Mouse (Mus musculus) forebrain, embryonic 10.5 days (tissue): ENCODE measurements at regions not wholly inside any gene's neighbourhood (a gene's known extent, or its start where the extent isn't known, plus 50 kb on each side); places are given as distances from the start of the nearest gene placed in this dataset.

Experiments used
- DNase-seq: peaks from one replicate; pipeline ENCODE4 v3.0.0-alpha.2; 2017; ENCODE audit warnings: low spot score; ENCODE audit errors: extremely low spot score
- H3K27ac ChIP-seq: fragments of 300-500 bp; sonication (generic); 2 replicates; pipeline ENCODE4 v1.5.1; 2016; ENCODE audit warnings: mild to moderate bottlenecking
- H3K27me3 ChIP-seq: fragments of 300-500 bp; sonication (generic); 2 replicates; pipeline ENCODE4 v1.6.1; 2016; ENCODE audit warnings: mild to moderate bottlenecking; ENCODE audit not compliant: poor library complexity, severe bottlenecking
- H3K36me3 ChIP-seq: fragments of 300-500 bp; sonication (generic); replicated peaks from 2 replicates; pipeline ENCODE4 v1.6.1; 2016; ENCODE audit warnings: mild to moderate bottlenecking, moderate library complexity
- H3K4me1 ChIP-seq: fragments of 300-500 bp; sonication (generic); 2 replicates; pipeline ENCODE4 v1.6.1; 2016
- H3K4me3 ChIP-seq: fragments of 300-500 bp; sonication (generic); 2 replicates; pipeline ENCODE4 v1.5.1; 2016; ENCODE audit warnings: mild to moderate bottlenecking, moderate library complexity
- H3K9me3 ChIP-seq: fragments of 300-500 bp; sonication (generic); 2 replicates; pipeline ENCODE4 v1.6.1; 2016; ENCODE audit warnings: mild to moderate bottlenecking, moderate library complexity
- WGBS: fragments of 180-500 bp; shearing (Covaris S2); methylation state at CpG from one replicate; pipeline ENCODE4 v1.1.7; 2016; 5-methylcytosine and 5-hydroxymethylcytosine counted together

DNA sequence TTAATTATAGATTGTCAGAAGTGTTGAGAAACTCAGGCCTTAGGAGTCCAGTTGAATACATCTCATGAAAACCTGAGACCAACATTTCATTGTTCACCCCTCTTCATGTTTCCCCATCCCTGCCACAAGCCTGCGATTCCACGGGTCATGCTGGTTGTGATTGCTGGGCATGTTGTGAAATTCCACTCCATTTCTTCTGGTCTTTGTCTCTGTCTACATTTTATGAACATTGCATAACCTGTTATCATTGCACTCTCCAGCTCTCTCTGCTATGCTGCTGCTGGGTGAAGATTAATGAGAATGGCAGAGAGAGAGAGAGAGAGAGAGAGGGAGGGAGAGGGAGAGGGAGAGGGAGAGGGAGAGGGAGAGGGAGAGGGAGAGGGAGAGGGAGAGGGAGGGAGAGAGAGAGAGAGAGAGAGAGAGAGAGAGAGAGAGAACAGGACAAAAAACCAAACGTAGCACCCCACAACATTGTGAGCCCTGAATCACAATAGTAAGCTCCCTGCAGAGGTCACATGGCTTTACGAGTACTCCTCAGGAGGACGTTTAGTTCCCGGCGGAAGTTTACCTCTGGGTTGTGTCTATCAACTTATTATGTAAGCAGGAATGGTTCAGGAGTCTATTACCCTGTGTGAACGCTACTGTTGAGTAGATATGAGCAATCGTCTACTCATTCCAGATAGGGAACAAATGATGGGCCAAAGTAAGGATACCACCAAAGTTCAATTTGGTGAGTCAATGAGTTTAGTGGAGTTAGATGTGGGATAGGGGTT is 183.5 kb upstream of the Map3k1 start:
- Histone ChIP-seq H3K4me1 (peaks cover 53% of the 10 kb centered on the region), H3K9me3 (no peaks in the 10 kb centered on the region), H3K27me3 (peaks cover 71% of the 10 kb centered on the region), H3K27ac (0 out of 2 replicates have a peak overlapping the region, but pooled peaks have one; percentile 65), H3K4me3 (no peak overlapping the region), H3K36me3 (no peaks in the 10 kb centered on the region)
- 80% methylated on average over 9 of the region's 9 CpGs for WGBS
- DNase-seq = no peak

DNA sequence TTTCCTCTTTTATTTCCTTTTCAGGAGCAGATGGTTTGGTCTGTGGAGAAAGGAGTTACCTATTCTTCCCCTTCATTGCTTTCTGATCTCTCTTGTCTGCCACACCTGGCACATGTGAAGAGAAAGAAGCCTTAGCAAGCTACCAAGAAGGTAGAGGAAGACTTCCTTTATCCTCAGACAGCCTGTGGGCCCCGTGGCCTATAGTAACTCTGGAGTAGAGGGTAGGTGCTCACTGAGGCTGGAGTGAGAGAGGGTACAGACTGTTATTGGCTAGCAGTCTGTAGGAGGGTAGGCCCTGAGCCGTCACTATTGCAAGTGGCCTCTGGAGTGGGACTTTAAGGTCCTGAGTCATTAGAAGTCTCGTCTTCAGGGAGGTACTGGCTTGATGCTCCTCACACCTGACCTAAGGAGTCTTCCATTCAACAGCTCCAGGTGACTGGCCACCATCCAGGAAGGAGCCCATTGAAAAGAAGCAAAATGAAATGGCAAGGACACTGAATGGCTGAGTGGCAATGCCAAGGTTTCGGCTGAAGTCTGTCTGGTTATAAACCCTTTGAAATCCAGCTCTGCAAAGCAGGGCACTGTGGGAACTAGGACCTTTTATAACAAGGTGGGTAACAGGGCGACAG is 186.2 kb upstream of the Map3k1 start:
- Histone ChIP-seq H3K36me3 (no peaks in the 10 kb centered on the region), H3K4me3 (no peak overlapping the region), H3K4me1 (peaks cover 52% of the 10 kb centered on the region), H3K27ac (no peak overlapping the region), H3K27me3 (peaks cover 44% of the 10 kb centered on the region), H3K9me3 (no peaks in the 10 kb centered on the region)
- DNase-seq = no peak
- WGBS = 88% methylated on average over 5 of the region's 5 CpGs

DNA sequence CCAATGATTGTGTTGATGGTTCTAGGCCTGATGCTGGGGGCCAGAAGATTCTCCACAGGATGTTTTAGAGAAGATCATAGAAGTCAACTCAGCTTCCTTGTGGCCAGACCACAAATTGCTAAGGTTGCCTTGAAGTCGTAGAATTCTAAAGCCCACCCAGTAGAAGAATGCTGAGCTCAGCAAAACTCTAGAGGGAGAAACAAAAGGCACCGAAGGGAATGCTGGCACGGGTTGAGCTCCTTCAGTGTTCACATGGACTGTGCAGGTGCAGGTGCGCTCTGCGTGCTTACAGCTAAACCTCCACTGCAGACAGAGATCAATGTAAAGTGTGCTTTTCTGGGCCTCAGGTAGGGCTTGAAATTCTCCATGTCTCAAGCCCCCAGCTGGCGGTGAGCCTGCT is 186.9 kb upstream of the Map3k1 start:
- DNase-seq = no peak
- Histone ChIP-seq H3K4me3 (no peak overlapping the region), H3K27ac (no peak overlapping the region), H3K27me3 (peaks cover 40% of the 10 kb centered on the region), H3K36me3 (no peaks in the 10 kb centered on the region), H3K4me1 (peaks cover 52% of the 10 kb centered on the region), H3K9me3 (no peaks in the 10 kb centered on the region)
- 82% methylated on average over 6 of the region's 6 CpGs for WGBS

DNA sequence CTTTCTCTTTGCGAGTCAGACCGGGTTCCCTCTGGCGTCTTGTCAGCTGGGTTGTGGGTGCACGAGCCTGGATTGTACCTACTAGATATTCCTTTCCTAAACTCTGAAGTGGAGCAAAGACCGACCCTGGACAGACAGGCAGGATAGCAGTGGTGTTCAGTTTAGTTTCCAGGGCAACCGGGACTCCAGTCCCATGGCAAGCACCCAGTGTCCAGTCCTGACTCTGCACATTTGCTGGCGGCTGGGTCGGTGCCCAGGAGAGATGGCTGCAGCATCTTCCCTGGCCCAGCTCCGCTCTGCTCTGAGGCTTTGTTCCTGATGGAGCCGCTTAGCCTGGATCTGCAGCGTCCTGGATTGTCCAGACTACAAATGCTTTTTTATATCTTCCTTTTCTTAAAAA is 188.1 kb upstream of the Map3k1 start:
- no peak for DNase-seq
- H3K36me3 ChIP-seq = no peaks in the 10 kb centered on the region
- H3K27ac ChIP-seq = peak overlapping the region; percentile 3; the same call in 1 of the 2 replicates
- 86% methylated on average over 11 of the region's 11 CpGs for WGBS
- H3K4me3 ChIP-seq = no peak overlapping the region
- peaks cover 51% of the 10 kb centered on the region for H3K4me1 ChIP-seq
- H3K9me3 ChIP-seq = no peaks in the 10 kb centered on the region
- H3K27me3 ChIP-seq = peaks cover 47% of the 10 kb centered on the region

DNA sequence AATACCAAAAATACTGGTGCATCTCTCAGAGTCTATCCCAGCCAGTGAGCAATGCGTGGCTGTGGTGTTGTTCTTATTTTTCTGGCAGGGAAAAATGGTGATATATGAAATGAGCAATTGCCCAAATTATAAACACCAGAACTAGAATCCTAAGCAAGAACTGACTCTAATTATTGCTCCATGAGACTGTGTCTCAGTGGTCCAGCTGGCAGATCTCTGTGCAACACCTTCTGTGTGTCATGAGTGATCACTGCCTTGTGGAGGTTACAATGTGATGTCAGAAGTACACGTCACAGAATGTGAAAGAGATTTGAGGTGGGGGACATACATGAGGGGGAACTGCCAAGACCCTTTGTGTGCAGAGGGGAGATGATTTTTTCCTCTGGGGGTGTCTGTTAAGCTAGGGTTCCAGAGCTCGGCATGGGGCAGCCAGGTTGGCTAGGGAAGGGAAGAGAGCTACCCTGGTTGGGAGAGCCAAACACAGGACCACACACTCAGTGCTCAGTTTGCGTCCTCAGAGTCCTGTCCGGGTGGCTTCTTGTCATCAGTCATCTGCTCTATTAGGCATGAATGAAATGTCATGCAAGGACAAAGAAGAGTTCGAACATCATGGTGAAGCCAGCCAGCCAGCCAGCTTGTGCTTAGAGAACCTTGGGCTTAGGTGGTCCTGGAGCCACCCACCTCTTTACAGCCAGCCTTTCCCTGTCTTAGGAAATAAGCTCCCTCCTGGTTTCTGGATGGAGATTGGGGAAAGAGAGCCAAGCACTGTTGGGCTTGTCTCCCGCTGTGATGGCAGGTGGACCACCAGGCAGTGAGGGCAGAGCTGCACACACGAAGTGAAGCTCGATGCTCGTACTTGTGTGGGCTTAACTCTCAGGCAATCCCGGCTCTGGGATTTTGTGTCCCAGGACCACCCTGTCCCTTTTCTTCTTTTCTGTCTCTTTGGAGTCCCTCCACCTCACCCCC is 189.5 kb upstream of the Map3k1 start:
- H3K27me3 ChIP-seq = peaks cover 35% of the 10 kb centered on the region
- no peaks in the 10 kb centered on the region for H3K9me3 ChIP-seq
- no peak overlapping the region for H3K27ac ChIP-seq
- H3K4me1 ChIP-seq = peaks cover 51% of the 10 kb centered on the region
- no peak overlapping the region for H3K4me3 ChIP-seq
- H3K36me3 ChIP-seq = no peaks in the 10 kb centered on the region
- 83% methylated on average over 11 of the region's 11 CpGs for WGBS
- no peak for DNase-seq

DNA sequence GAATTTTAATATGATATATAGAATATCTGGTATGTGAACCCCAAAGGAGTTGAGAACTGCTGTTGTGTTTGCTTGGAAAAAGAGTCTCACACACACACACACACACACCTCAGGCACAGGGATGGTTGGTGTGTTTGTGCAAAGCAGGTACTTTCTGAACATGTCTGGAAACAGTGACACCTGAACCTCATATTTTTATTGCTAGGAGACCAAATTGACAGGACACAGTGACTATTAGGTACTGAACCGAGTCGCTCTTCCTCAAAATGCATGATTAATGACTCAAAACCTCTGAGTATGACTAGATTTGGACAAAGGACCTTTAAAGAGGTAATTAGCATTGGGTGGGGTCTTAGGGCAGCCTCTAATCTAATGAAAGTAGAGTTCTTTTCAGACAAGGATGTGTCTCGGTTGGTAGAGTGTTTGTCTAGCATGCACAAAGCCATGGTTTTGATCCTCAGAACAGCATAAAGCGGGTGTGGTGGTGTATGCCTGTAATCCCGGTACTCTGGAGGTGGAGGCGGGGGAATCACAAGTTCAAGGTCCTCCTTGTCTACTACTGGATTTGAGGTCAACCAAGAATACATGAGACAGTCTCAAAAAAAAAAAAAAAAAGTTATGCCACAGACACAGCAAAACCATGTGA is 191.0 kb upstream of the Map3k1 start:
- peaks cover 51% of the 10 kb centered on the region for H3K4me1 ChIP-seq
- no peaks in the 10 kb centered on the region for H3K36me3 ChIP-seq
- H3K27ac ChIP-seq = no peak overlapping the region
- 87% methylated on average over 6 of the region's 6 CpGs for WGBS
- H3K9me3 ChIP-seq = no peaks in the 10 kb centered on the region
- DNase-seq = no peak
- H3K27me3 ChIP-seq = peaks cover 21% of the 10 kb centered on the region
- no peak overlapping the region for H3K4me3 ChIP-seq

DNA sequence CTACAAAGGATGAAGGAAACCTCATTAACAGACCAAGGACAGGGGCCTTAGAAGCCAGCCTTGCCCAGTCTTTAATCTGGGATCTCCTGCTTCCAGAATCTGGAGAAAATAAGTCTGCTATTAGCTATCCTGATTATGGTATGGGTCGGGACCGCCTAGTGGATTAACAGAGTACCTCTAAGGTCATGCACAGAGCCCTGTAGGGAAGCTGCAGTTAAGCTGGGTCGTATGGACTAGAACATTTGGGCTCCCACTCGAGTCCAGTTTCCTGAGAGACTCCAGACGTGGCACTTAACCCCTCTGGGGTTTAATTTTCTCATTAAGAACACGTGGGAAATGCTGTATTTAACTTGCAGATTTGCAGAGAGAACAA is 191.5 kb upstream of the Map3k1 start:
- Histone ChIP-seq H3K4me1 (peaks cover 47% of the 10 kb centered on the region), H3K36me3 (no peaks in the 10 kb centered on the region), H3K4me3 (no peak overlapping the region), H3K27ac (peak overlapping the region; percentile 71), H3K27me3 (peaks cover 16% of the 10 kb centered on the region), H3K9me3 (no peaks in the 10 kb centered on the region)
- DNase-seq = no peak
- WGBS = 60% methylated on average over 6 of the region's 6 CpGs

DNA sequence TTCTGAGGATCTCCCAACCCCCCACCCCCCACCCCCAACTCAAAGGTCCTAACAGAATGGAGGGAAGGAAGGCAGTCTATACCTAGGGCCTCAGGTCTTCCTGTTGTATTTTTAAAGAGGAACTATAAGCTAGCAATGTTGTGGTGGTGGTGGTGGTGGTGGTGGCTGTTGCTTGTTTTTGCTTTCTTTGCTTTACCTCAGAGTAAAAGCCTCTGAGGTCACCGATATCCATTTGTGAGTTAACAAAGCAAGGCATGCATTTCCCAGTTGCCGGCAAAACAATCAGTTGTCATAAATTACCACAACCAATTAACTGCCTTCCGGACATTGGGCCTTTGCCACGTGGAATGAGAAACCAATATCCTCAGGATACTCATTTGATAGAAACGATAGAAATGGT is 191.9 kb upstream of the Map3k1 start:
- Histone ChIP-seq H3K4me3 (no peak overlapping the region), H3K27ac (peak overlapping the region; percentile 71), H3K4me1 (peaks cover 42% of the 10 kb centered on the region)

DNA sequence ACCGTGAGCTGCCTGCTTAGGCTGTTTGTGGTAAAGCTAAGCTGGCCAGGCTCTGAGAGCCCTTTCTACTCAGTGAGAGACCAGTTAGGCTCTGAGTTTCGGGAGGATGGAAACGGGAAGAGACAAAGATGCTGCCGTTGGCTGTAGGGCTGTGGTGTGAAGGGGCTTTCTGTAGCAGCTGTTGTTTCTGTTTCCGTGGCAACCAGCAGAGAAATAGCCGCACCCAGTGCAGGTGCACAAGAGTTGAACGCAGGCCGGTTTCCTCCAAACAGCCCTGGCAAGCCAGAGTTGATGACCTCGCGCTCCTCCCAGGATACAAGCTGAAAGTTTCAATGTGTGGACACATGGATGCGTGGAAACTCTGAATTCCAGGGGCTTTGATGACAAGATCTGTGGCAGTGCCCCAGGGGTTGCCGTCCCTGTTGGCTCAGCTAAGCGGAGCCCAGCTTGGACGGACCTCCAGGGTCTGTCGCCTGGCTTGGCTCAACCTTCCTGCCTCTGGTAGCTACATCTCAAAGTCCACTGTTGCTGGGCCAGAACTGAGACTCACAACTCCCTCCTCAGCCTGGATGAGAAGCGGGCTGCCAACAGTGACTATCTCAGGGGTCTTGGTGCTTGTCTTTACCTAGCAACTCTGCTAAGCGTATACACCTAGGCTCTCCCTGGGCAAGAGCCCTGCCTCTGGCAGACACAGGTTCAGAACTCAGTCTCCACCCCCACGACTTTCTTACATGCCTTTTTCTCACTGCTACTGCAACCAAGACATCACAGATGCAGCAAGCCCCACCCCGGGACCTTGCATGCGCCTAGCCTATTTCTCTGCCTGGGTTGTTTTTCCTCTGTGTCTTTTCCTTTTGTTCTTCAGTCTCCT is 192.6 kb upstream of the Map3k1 start:
- Histone ChIP-seq H3K4me1 (peaks cover 36% of the 10 kb centered on the region), H3K9me3 (no peaks in the 10 kb centered on the region), H3K27me3 (peaks cover 8% of the 10 kb centered on the region; the same call in 1 of the 2 replicates), H3K4me3 (no peak overlapping the region), H3K27ac (peak overlapping the region; percentile 71), H3K36me3 (no peaks in the 10 kb centered on the region)
- peak; percentile 59 for DNase-seq
- WGBS = 52% methylated on average over 20 of the region's 20 CpGs

More for the DNA sequence above, 191.9 kb upstream of the Map3k1 start:
- WGBS = 72% methylated on average over 5 of the region's 5 CpGs
- Histone ChIP-seq H3K27me3 (peaks cover 12% of the 10 kb centered on the region), H3K9me3 (no peaks in the 10 kb centered on the region), H3K36me3 (no peaks in the 10 kb centered on the region)
- no peak for DNase-seq

DNA sequence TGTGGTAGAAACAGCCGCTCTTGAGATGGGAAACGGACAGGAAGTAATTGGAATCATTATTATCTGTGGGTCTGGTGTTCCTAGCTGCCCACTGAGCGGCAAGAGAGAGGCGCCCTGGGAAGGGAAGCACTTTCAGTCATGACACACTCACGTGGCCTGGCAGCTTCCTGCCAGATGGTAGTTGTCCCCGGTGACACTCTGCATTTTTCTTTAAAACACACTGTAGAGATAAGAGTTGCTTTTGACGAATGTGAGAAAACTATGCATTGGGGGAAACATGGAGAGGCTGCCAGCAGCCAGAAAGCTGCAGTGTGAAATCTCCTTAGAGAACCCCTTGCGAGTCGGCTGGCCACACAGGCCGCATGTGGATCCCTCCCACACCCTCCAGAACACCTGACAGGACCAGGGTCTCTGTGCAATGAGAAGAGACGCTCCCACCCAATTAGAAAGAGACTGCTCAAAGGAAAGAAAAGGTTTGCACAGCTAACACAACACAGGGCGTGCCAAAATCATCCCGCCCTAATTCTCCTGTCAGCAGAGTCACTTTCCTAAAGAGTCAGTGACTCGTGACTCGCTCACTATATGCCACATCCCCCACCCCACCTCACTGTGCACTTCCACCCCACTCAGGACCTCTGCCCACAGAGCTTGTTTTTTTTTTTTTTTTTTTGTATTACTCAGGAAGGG is 194.0 kb upstream of the Map3k1 start:
- H3K4me1 ChIP-seq = peaks cover 27% of the 10 kb centered on the region
- H3K27ac ChIP-seq = no peak overlapping the region
- WGBS = 83% methylated on average over 15 of the region's 15 CpGs
- H3K36me3 ChIP-seq = no peaks in the 10 kb centered on the region
- H3K27me3 ChIP-seq = peaks cover 8% of the 10 kb centered on the region; the same call in 1 of the 2 replicates
- no peak overlapping the region for H3K4me3 ChIP-seq
- no peak for DNase-seq
- no peaks in the 10 kb centered on the region for H3K9me3 ChIP-seq

DNA sequence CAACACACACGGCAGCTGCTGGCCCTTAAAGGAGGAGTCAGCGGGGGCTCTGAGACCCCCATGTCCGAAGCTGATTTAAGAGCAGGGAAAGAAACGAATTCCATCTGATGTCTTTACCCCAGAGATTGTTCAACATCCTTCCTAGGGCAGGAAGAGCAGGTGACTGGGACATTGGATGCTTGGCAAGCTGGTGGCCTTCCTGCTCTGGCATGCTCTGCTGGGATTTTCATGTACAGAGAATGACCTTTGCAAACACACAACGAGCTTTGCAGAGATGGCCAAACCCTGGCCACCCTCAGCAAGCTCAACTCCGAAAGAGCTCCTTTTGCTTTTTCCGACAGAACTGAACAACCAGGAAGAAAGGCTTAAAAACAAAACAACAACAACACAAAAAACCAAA is 194.7 kb upstream of the Map3k1 start:
- DNase-seq = no peak
- H3K9me3 ChIP-seq = no peaks in the 10 kb centered on the region
- H3K4me1 ChIP-seq = peaks cover 27% of the 10 kb centered on the region
- peaks cover 8% of the 10 kb centered on the region; the same call in 1 of the 2 replicates for H3K27me3 ChIP-seq
- WGBS = 87% methylated on average over 7 of the region's 7 CpGs
- no peak overlapping the region for H3K27ac ChIP-seq
- no peak overlapping the region for H3K4me3 ChIP-seq
- H3K36me3 ChIP-seq = no peaks in the 10 kb centered on the region
